Mouse (Mus musculus): ENCODE measurements around the gene Kcnma1. TPM values are rescaled to one million over a fixed set of nuclear protein-coding genes. Genes with fewer than 3 reads are reported as not detected.
A peak's percentile ranks its signal among the peaks of the same experiment; 100 is the strongest.

Gene Kcnma1
- total and polyA plus RNA-seq, 2 experiments: 0.18 TPM; not detected in 1

DNA sequence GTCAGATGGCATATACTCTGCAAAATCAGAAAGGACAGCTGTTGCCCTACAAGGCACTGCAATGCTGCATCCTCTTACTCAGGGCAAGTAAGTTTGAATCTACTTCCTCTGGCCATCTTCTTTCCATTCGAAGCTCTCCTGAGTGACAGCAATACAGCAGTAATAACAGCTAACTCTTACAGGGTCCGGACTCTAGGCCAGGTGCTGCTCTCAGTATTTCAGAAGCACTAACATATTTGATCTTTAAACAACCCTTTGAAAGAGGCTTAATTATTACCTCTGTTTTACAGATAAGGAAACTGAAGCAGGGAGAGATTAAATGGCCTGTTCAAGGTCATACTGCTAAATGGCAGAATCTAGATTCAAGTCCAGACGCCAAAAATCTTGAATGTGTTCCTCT is 576.8 kb downstream of the Kcnma1 start:
- Histone ChIP-seq H3K9ac (ENCODE audit: low read depth, low read length) (no peak overlapping the region), H3K4me3 (ENCODE audit: insufficient read depth, low read depth, low read length) (no peak overlapping the region), H3K36me3 (ENCODE audit: control insufficient read depth, insufficient read depth, low read length) (no peaks in the 10 kb centered on the region), H3K27me3 (ENCODE audit: control insufficient read depth, insufficient read depth, low read length) (no peaks in the 10 kb centered on the region), H3K27ac (replicated peaks; ENCODE audit: insufficient read depth, low read depth, low read length) (no peak overlapping the region), H3K79me2 (ENCODE audit: control insufficient read depth, insufficient read depth, low read length) (no peaks in the 10 kb centered on the region), H3K4me1 (ENCODE audit: control insufficient read depth, insufficient read depth, low read length) (peaks cover 2% of the 10 kb centered on the region; the same call in 1 of the 2 replicates)
- 18% methylated on average over 3 of the region's 3 CpGs for WGBS
- peak; percentile 45 for DNase-seq (ENCODE audit: extremely low read depth, low read depth, low spot score)
- no peak for TF ChIP-seq CTCF (IDR thresholded peaks at IDR 0.05; ENCODE audit: low read depth, low read length)
- no peak for TF ChIP-seq POLR2A (IDR thresholded peaks at IDR 0.05; ENCODE audit: extremely low read depth, insufficient read depth, low read length)

DNA sequence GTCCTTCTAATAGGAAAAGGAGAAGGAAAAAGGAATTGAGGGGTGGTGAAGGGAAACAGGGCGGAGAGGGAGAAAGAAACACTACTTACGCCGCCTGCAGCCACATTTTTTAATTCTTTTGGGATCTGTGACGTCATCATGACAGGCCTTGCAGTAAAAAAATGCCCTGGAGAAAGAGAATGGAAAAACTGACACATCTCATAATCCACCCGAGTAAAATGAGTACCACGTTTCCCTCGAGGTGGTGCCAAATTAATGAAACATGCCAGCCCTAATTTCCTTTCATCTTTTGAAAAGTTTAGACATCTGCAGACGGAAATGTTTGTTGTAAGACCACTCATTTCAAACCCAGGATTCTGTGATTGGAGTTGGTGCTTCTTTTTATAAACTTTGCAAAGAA is 578.4 kb downstream of the Kcnma1 start:
- no peak overlapping the region for H3K4me3 ChIP-seq (ENCODE audit: insufficient read depth, low read depth, low read length)
- WGBS: 88% methylated on average over 8 of the region's 8 CpGs
- H3K27me3 ChIP-seq (ENCODE audit: control insufficient read depth, insufficient read depth, low read length): no peaks in the 10 kb centered on the region
- peaks cover 2% of the 10 kb centered on the region; the same call in 1 of the 2 replicates for H3K4me1 ChIP-seq (ENCODE audit: control insufficient read depth, insufficient read depth, low read length)
- DNase-seq (ENCODE audit: extremely low read depth, low read depth, low spot score): no peak
- H3K27ac ChIP-seq (replicated peaks; ENCODE audit: insufficient read depth, low read depth, low read length): no peak overlapping the region
- H3K9ac ChIP-seq (ENCODE audit: low read depth, low read length): no peak overlapping the region
- no peaks in the 10 kb centered on the region for H3K36me3 ChIP-seq (ENCODE audit: control insufficient read depth, insufficient read depth, low read length)
- TF ChIP-seq CTCF (IDR thresholded peaks at IDR 0.05; ENCODE audit: low read depth, low read length): no peak
- TF ChIP-seq POLR2A (IDR thresholded peaks at IDR 0.05; ENCODE audit: extremely low read depth, insufficient read depth, low read length): no peak
- no peaks in the 10 kb centered on the region for H3K79me2 ChIP-seq (ENCODE audit: control insufficient read depth, insufficient read depth, low read length)

DNA sequence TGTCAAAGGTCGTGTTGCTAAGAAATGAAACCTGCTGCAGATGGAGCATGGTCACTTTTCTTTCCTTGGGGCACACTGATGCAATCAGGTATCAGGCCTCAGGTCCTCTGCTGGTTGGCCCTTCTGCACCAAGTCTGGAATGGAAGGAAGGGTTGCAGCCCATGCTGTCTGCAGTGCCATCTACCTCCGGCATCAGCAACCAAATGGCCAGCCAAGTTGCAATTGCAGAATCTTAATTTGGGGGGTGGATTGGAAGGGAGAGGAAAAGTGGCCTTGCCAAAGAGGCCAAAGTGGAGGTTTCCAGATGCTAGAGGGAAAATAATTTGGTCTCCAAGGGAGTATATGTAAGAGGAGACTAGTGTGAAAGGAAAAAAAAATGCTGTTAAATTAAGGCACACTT is 584.3 kb downstream of the Kcnma1 start:
- Histone ChIP-seq H3K79me2 (ENCODE audit: control insufficient read depth, insufficient read depth, low read length) (no peaks in the 10 kb centered on the region), H3K27ac (replicated peaks; ENCODE audit: insufficient read depth, low read depth, low read length) (no peak overlapping the region), H3K4me3 (ENCODE audit: insufficient read depth, low read depth, low read length) (no peak overlapping the region), H3K27me3 (ENCODE audit: control insufficient read depth, insufficient read depth, low read length) (no peaks in the 10 kb centered on the region), H3K9ac (ENCODE audit: low read depth, low read length) (no peak overlapping the region), H3K36me3 (ENCODE audit: control insufficient read depth, insufficient read depth, low read length) (no peaks in the 10 kb centered on the region), H3K4me1 (ENCODE audit: control insufficient read depth, insufficient read depth, low read length) (no peaks in the 10 kb centered on the region)
- TF ChIP-seq POLR2A (IDR thresholded peaks at IDR 0.05; ENCODE audit: extremely low read depth, insufficient read depth, low read length) (no peak), CTCF (IDR thresholded peaks at IDR 0.05; ENCODE audit: low read depth, low read length) (no peak)
- WGBS: 76% methylated on average over 2 of the region's 2 CpGs
- no peak for DNase-seq (ENCODE audit: extremely low read depth, low read depth, low spot score)

DNA sequence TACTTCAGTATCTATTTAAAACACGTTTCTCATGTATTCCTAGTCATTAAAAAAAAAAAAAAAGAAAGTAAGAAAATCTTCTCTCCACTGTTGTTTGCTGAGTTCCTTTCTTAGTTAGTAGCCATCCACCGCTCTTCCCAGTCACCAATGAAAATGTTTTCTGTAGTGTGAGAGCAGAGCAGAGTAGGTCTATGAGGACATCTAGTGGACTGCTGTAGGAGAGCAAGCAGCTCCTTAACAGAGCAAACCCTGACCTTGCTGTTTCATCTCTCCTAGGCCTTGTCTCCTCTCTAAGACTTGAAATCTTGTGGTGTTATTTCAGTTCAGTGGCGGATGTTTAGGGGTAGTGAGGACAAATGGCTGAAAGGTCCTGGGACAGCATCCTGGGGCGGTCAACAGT is 585.2 kb downstream of the Kcnma1 start:
- Histone ChIP-seq H3K79me2 (ENCODE audit: control insufficient read depth, insufficient read depth, low read length) (no peaks in the 10 kb centered on the region), H3K4me1 (ENCODE audit: control insufficient read depth, insufficient read depth, low read length) (no peaks in the 10 kb centered on the region), H3K36me3 (ENCODE audit: control insufficient read depth, insufficient read depth, low read length) (no peaks in the 10 kb centered on the region), H3K27ac (replicated peaks; ENCODE audit: insufficient read depth, low read depth, low read length) (no peak overlapping the region), H3K27me3 (ENCODE audit: control insufficient read depth, insufficient read depth, low read length) (no peaks in the 10 kb centered on the region), H3K4me3 (ENCODE audit: insufficient read depth, low read depth, low read length) (no peak overlapping the region), H3K9ac (ENCODE audit: low read depth, low read length) (no peak overlapping the region)
- WGBS: 40% methylated on average over 4 of the region's 4 CpGs
- DNase-seq (ENCODE audit: extremely low read depth, low read depth, low spot score): peak; percentile 8
- TF ChIP-seq POLR2A (IDR thresholded peaks at IDR 0.05; ENCODE audit: extremely low read depth, insufficient read depth, low read length) (no peak), CTCF (IDR thresholded peaks at IDR 0.05; ENCODE audit: low read depth, low read length) (peak; percentile 28; the same call in 1 of the 2 replicates)

DNA sequence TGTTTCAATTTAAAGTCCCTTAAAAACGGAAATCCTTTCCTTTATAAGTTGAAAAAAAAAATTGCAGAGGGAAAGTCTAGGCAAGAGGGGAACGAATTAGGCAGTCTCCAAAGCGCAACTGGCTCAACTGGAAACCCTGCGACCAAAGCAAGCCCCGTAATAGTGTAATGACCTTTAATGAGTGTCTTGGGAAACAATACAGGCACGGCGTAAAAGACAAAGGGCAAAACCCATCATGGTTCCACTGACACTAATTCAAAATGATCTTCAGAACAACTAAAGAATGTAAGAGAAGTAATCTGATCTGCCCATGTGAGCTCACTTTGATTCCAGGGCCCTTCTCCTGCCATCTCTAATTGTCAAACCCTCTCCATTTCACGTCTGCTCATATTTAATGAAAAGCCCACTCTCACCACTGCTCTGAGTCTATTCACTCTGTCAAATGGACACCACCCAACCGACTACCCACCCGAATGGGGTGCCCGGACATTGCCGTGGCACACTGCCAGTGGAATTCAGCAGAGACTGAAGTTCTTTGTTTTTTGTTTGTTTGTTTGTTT is 591.7 kb downstream of the Kcnma1 start:
- Histone ChIP-seq H3K27ac (replicated peaks; ENCODE audit: insufficient read depth, low read depth, low read length) (no peak overlapping the region), H3K9ac (ENCODE audit: low read depth, low read length) (no peak overlapping the region), H3K27me3 (ENCODE audit: control insufficient read depth, insufficient read depth, low read length) (no peaks in the 10 kb centered on the region), H3K36me3 (ENCODE audit: control insufficient read depth, insufficient read depth, low read length) (no peaks in the 10 kb centered on the region), H3K4me3 (ENCODE audit: insufficient read depth, low read depth, low read length) (no peak overlapping the region), H3K4me1 (ENCODE audit: control insufficient read depth, insufficient read depth, low read length) (no peaks in the 10 kb centered on the region), H3K79me2 (ENCODE audit: control insufficient read depth, insufficient read depth, low read length) (no peaks in the 10 kb centered on the region)
- no peak for TF ChIP-seq POLR2A (IDR thresholded peaks at IDR 0.05; ENCODE audit: extremely low read depth, insufficient read depth, low read length)
- no peak for TF ChIP-seq CTCF (IDR thresholded peaks at IDR 0.05; ENCODE audit: low read depth, low read length)
- DNase-seq (ENCODE audit: extremely low read depth, low read depth, low spot score): no peak
- 87% methylated on average over 12 of the region's 12 CpGs for WGBS

DNA sequence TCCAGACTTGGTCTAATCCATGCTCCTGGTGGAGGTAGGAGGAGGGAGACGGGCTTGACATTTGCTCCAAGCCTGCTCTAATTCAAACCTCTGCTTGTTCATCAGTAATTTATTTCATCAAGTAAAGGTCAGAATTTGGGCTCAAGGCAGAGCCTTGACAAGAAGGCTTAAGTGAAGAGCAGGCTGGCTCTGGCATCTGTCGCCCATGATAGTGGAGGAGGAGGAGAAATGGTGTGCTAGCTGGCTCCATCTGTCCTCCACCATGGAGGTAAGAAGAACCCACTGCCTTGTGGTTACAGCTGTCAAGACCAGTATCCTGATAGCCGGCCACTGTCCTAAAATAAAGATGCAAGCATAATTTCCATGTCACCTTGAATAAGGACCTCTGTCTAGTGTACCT is 595.3 kb downstream of the Kcnma1 start:
- 92% methylated on average over 3 of the region's 3 CpGs for WGBS

More for the DNA sequence above, 595.3 kb downstream of the Kcnma1 start:
- no peak for DNase-seq (ENCODE audit: extremely low read depth, low read depth, low spot score)
- Histone ChIP-seq H3K27ac (replicated peaks; ENCODE audit: insufficient read depth, low read depth, low read length) (no peak overlapping the region), H3K4me3 (ENCODE audit: insufficient read depth, low read depth, low read length) (no peak overlapping the region), H3K79me2 (ENCODE audit: control insufficient read depth, insufficient read depth, low read length) (no peaks in the 10 kb centered on the region), H3K4me1 (ENCODE audit: control insufficient read depth, insufficient read depth, low read length) (no peaks in the 10 kb centered on the region), H3K36me3 (ENCODE audit: control insufficient read depth, insufficient read depth, low read length) (no peaks in the 10 kb centered on the region), H3K9ac (ENCODE audit: low read depth, low read length) (no peak overlapping the region), H3K27me3 (ENCODE audit: control insufficient read depth, insufficient read depth, low read length) (no peaks in the 10 kb centered on the region)
- TF ChIP-seq POLR2A (IDR thresholded peaks at IDR 0.05; ENCODE audit: extremely low read depth, insufficient read depth, low read length) (no peak), CTCF (IDR thresholded peaks at IDR 0.05; ENCODE audit: low read depth, low read length) (no peak)

All from liver, adult 2 months (tissue).